Mouse (Mus musculus) stomach, embryonic 16.5 days (tissue): ENCODE results near the gene Lctl. TPM values are rescaled to one million over a fixed set of nuclear protein-coding genes. Genes with fewer than 3 reads are reported as not detected.

ENCODE experiments used
- ATAC-seq: fragments of 200-750 bp; cut with Nextera tagmentation; 2 replicates; pipeline ENCODE4 v1.8.0; 2017; ENCODE audit warnings: moderate number of reproducible peaks, moderate TSS enrichment; ENCODE audit not compliant: insufficient read depth, low FRiP score
- H3K27ac ChIP-seq: fragments of 300-500 bp; sonication (generic); 2 replicates; pipeline ENCODE4 v1.5.1; 2014; ENCODE audit warnings: low read length
- H3K27me3 ChIP-seq: fragments of 300-500 bp; sonication (generic); 2 replicates; pipeline ENCODE4 v1.6.1; 2014; ENCODE audit warnings: low read length, control low read depth, mixed read lengths; ENCODE audit not compliant: control insufficient read depth, insufficient read depth
- H3K36me3 ChIP-seq: fragments of 300-500 bp; sonication (generic); 2 replicates; pipeline ENCODE4 v1.6.1; 2014; ENCODE audit warnings: low read length; ENCODE audit not compliant: control insufficient read depth, insufficient read depth
- H3K4me1 ChIP-seq: fragments of 300-500 bp; sonication (generic); 2 replicates; pipeline ENCODE4 v1.6.1; 2014; ENCODE audit warnings: low read length, control low read depth, mixed read lengths; ENCODE audit not compliant: control insufficient read depth, insufficient read depth
- H3K4me2 ChIP-seq: fragments of 300-500 bp; sonication (generic); 2 replicates; pipeline ENCODE4 v1.6.1; 2014; ENCODE audit warnings: low read depth, low read length, mixed read lengths
- H3K4me3 ChIP-seq: fragments of 300-500 bp; sonication (generic); replicated peaks from 2 replicates; pipeline ENCODE4 v1.5.1; 2014; ENCODE audit warnings: mild to moderate bottlenecking, low read length
- H3K9ac ChIP-seq: fragments of 300-500 bp; sonication (generic); 2 replicates; pipeline ENCODE4 v1.6.1; 2014; ENCODE audit warnings: low read length
- H3K9me3 ChIP-seq: fragments of 300-500 bp; sonication (generic); replicated peaks from 2 replicates; pipeline ENCODE4 v1.6.1; 2016; ENCODE audit warnings: low read length, control low read depth; ENCODE audit not compliant: control insufficient read depth
- WGBS: fragments of 180-500 bp; shearing (Covaris S2); extraction: QIAGEN DNeasy Blood & Tissue Kit; methylation state at CpG from one replicate; pipeline ENCODE4 v1.1.7; 2014; 5-methylcytosine and 5-hydroxymethylcytosine counted together
- polyA plus RNA-seq: library from polyadenylated mRNA; unstranded; fragments of >200 nt; fragmentation: Nextera tagmentation; extraction: Ambion mirVana; gene quantifications from 2 replicates; pipeline ENCODE4 v1.2.1, GENCODE M21; 2015

The Lctl gene
- polyA plus RNA-seq, result 0.23 TPM in 1 of 2 replicates, not detected in the other

- 0 out of 2 replicates have a peak, but pooled peaks cover 5% of the 10 kb centered on the region for H3K4me1 ChIP-seq
- H3K4me2 ChIP-seq, result no peak within 1 kb of the TSS
- H3K9me3 ChIP-seq, result no peaks in the 10 kb centered on the region
- H3K27me3 ChIP-seq, result no peaks in the 10 kb centered on the region
- no peak within 1 kb of the TSS for H3K27ac ChIP-seq
- no peak within 1 kb of the TSS for H3K9ac ChIP-seq
- H3K36me3 ChIP-seq, result no peaks in the 10 kb centered on the region
- H3K4me3 ChIP-seq, result no peak within 1 kb of the TSS
- WGBS, result 76% methylated on average over 3 of the region's 3 CpGs
- no peak; the same call in 1 of the 2 replicates for ATAC-seq
Measured at GRCm38 (mm10) chr9:64116876-64117275, at the start of gene Lctl. Gene Lctl, plus strand, starts transcription at chr9:64117147.

GRCm38 (mm10) chr9:64067787-64068186 is 49.2 kb upstream of the Lctl start:
- Histone ChIP-seq H3K27me3 (no peaks in the 10 kb centered on the region), H3K9ac (peak overlapping the region; percentile 31; the same call in 1 of the 2 replicates), H3K4me2 (no peak overlapping the region), H3K27ac (no peak overlapping the region), H3K4me3 (no peak overlapping the region), H3K9me3 (no peaks in the 10 kb centered on the region), H3K4me1 (peaks cover 12% of the 10 kb centered on the region), H3K36me3 (no peaks in the 10 kb centered on the region)
- WGBS, result 90% methylated on average over 5 of the region's 5 CpGs
- ATAC-seq, result no peak

- H3K9ac ChIP-seq, result no peak overlapping the region
- 100% methylated on average over 1 of the region's 1 CpGs for WGBS
- peaks cover 12% of the 10 kb centered on the region for H3K4me1 ChIP-seq
- H3K4me2 ChIP-seq, result no peak overlapping the region
- H3K9me3 ChIP-seq, result no peaks in the 10 kb centered on the region
- H3K27me3 ChIP-seq, result no peaks in the 10 kb centered on the region
- no peak for ATAC-seq
- no peak overlapping the region for H3K4me3 ChIP-seq
- H3K27ac ChIP-seq, result no peak overlapping the region
- H3K36me3 ChIP-seq, result no peaks in the 10 kb centered on the region
Measured at GRCm38 (mm10) chr9:64068571-64068970, 48.4 kb upstream of the Lctl start.

- no peak overlapping the region for H3K27ac ChIP-seq
Measured at GRCm38 (mm10) chr9:64069131-64069530, 47.8 kb upstream of the Lctl start.

GRCm38 (mm10) chr9:64070674-64071073 is 46.3 kb upstream of the Lctl start:
- 80% methylated on average over 5 of the region's 5 CpGs for WGBS
- Histone ChIP-seq H3K4me3 (no peak overlapping the region), H3K27ac (no peak overlapping the region), H3K9ac (no peak overlapping the region), H3K27me3 (no peaks in the 10 kb centered on the region), H3K9me3 (no peaks in the 10 kb centered on the region), H3K4me2 (no peak overlapping the region), H3K36me3 (no peaks in the 10 kb centered on the region), H3K4me1 (peaks cover 12% of the 10 kb centered on the region)
- ATAC-seq, result no peak

More at GRCm38 (mm10) chr9:64069131-64069530, 47.8 kb upstream of the Lctl start:
- Histone ChIP-seq H3K9ac (no peak overlapping the region), H3K4me3 (no peak overlapping the region), H3K36me3 (no peaks in the 10 kb centered on the region), H3K27me3 (no peaks in the 10 kb centered on the region), H3K4me2 (no peak overlapping the region), H3K9me3 (no peaks in the 10 kb centered on the region), H3K4me1 (peaks cover 12% of the 10 kb centered on the region)
- WGBS, result 80% methylated on average over 5 of the region's 5 CpGs
- ATAC-seq, result no peak

GRCm38 (mm10) chr9:64074831-64075230 is 42.1 kb upstream of the Lctl start:
- Histone ChIP-seq H3K4me2 (no peak overlapping the region), H3K27ac (no peak overlapping the region), H3K27me3 (no peaks in the 10 kb centered on the region), H3K4me3 (no peak overlapping the region), H3K36me3 (no peaks in the 10 kb centered on the region), H3K9ac (no peak overlapping the region), H3K9me3 (no peaks in the 10 kb centered on the region), H3K4me1 (0 out of 2 replicates have a peak, but pooled peaks cover 5% of the 10 kb centered on the region)
- ATAC-seq, result no peak
- 87% methylated on average over 8 of the region's 8 CpGs for WGBS

- H3K4me1 ChIP-seq, result 0 out of 2 replicates have a peak, but pooled peaks cover 5% of the 10 kb centered on the region
- WGBS, result 72% methylated on average over 2 of the region's 2 CpGs
Measured at GRCm38 (mm10) chr9:64076412-64076811, 40.5 kb upstream of the Lctl start.

GRCm38 (mm10) chr9:64078386-64078792 is 38.6 kb upstream of the Lctl start:
- WGBS, result 26% methylated on average over 7 of the region's 7 CpGs

More at GRCm38 (mm10) chr9:64076412-64076811, 40.5 kb upstream of the Lctl start:
- ATAC-seq, result no peak
- Histone ChIP-seq H3K9me3 (no peaks in the 10 kb centered on the region), H3K4me2 (no peak overlapping the region), H3K27ac (no peak overlapping the region), H3K4me3 (no peak overlapping the region), H3K9ac (no peak overlapping the region), H3K27me3 (no peaks in the 10 kb centered on the region), H3K36me3 (no peaks in the 10 kb centered on the region)

GRCm38 (mm10) chr9:64079922-64080321 is 37.0 kb upstream of the Lctl start:
- Histone ChIP-seq H3K27ac (no peak overlapping the region), H3K4me1 (peaks cover 15% of the 10 kb centered on the region), H3K27me3 (no peaks in the 10 kb centered on the region), H3K36me3 (no peaks in the 10 kb centered on the region), H3K4me2 (no peak overlapping the region), H3K9me3 (no peaks in the 10 kb centered on the region), H3K4me3 (no peak overlapping the region), H3K9ac (no peak overlapping the region)
- no peak for ATAC-seq
- 81% methylated on average over 6 of the region's 6 CpGs for WGBS

More at GRCm38 (mm10) chr9:64078386-64078792, 38.6 kb upstream of the Lctl start:
- Histone ChIP-seq H3K9ac (peak overlapping the region; percentile 62; the same call in 1 of the 2 replicates), H3K9me3 (no peaks in the 10 kb centered on the region), H3K36me3 (no peaks in the 10 kb centered on the region), H3K4me1 (0 out of 2 replicates have a peak, but pooled peaks cover 5% of the 10 kb centered on the region), H3K27me3 (no peaks in the 10 kb centered on the region), H3K4me3 (no peak overlapping the region), H3K27ac (no peak overlapping the region), H3K4me2 (no peak overlapping the region)
- ATAC-seq, result peak; percentile 64; the same call in 1 of the 2 replicates
